Mouse (Mus musculus): ENCODE data around the gene Psmd1. TPM values are rescaled to one million over a fixed set of nuclear protein-coding genes. Genes with fewer than 3 reads are reported as not detected.

Psmd1 gene
- total RNA-seq, 2 experiments from 2014 or later: 52.3 to 69.2 TPM

DNA sequence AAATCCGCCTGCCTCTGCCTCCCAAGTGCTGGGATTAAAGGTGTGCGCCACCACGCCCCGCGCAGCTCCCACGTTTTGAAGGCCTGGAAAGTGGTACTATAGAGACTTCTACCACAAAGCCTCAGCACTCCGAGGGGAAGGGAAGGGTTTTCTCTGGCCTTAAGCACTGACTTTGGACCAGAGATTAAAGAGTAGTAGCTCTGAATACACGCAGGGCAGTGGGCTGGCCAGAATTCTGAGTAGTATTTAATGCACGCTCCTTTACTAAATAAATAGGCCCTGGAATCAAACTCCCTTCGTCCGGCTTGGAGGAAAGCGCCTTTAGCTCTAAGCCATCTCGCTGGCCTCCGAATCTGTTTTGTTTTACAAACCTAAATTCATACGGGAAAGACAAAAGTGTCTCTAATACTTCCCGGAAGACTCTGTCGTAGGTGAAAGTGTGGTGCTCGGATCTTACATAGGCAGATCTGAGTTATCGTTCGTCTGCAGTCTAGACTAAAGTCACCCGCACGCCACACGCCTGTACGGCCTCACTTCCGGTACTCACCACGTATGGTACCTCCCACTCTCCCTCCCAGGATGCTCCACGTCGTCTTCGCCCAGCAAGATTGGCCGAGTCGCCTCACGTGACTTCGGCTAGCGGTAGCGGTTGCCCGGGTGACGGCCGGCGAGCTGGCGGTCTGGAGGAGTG is 90.1 kb downstream of the Psmd1 start, which contains the start of gene Armc9:
Gene Armc9, plus strand, starts transcription at position 648 of the 691 bp plus-strand sequence.
- ATAC-seq (replicated peaks; ENCODE audit: low FRiP score, poor library complexity, severe bottlenecking): peak; percentile 98

GRCm38 (mm10) chr1:86154824-86155164 is 90.6 kb downstream of the Psmd1 start:
- no peak for ATAC-seq (replicated peaks; ENCODE audit: low FRiP score, poor library complexity, severe bottlenecking)

- ATAC-seq (replicated peaks; ENCODE audit: low FRiP score, poor library complexity, severe bottlenecking): no peak
Observed at GRCm38 (mm10) chr1:86156075-86156474, 91.9 kb downstream of the Psmd1 start.

DNA sequence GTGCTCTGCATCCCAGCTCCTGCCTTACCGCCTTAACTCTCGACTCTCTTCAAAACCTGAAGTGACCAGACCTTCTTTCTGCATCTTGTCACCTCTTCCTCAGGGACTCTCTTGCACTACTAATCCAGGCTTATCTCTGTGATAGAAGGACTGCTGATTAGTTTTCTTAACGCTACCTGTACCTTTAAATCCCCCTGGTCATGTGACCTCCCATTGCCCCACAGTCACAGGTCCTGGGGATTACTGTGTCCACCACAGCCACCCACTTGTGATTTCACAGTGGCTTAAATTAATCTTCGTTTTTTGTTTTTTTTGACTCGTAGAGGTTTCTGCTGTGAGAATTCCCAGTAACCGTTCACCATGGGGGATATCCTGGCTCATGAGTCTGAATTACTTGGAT is 92.4 kb downstream of the Psmd1 start:
- ATAC-seq (replicated peaks; ENCODE audit: low FRiP score, poor library complexity, severe bottlenecking): no peak

DNA sequence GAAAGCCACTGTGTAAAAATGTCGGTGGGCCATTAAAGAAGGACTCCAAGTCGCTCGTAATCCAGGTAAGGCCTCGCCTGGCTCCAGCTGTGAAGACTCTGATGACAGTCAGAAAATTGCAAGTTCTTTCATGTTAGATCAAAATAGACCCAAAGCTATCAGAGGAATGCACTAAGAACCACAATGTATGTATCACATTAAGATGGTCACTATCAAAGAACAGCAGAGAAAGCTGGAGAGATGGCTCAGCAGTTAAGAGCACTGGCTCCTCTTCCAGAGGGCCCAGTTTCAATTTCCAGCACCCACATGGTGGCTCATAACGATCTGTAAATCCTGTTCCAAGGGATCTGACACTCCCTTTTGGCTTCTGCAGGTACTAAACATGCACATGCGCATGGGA is 95.9 kb downstream of the Psmd1 start:
- 0 out of 2 replicates have a peak, but pooled peaks have one; percentile 26 for ATAC-seq (replicated peaks; ENCODE audit: low FRiP score, poor library complexity, severe bottlenecking)

DNA sequence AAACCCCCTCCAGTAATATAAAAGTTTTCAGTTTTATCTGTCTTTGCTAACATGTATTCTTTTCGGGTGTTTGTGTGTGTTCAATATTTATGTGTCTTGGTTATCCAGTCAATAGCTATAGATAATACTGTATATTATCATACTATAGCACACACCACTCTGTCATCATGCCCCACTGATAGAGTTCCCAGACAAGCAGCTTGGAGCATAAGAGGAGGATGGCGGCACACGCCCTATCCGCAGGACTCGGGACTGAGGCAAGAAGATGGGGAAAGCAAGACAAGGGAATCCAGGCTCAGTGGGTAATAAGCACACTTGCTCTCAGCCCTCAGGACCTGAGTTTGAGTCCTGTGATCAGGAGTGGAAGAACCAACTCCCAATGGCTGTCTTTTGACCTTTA is 96.3 kb downstream of the Psmd1 start:
- ATAC-seq (replicated peaks; ENCODE audit: low FRiP score, poor library complexity, severe bottlenecking): peak; percentile 81

DNA sequence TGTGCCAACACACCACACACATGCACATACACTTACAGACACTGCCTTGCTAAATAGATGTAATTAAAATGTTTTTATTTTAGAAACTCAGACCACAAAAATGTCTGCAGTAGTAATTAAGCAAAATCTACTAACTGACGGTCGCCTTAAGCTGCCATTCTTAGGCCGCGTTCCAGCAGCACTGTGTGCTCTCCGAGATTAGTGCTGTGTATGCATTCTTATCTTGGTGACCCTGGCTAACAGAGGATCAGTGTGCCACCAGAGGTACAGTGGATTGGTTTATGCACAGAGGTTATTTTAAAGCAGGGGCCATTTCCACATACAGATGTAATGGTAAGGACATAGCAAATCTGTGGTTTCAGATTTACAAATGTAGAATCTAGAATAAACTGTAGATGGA is 96.9 kb downstream of the Psmd1 start:
- ATAC-seq (replicated peaks; ENCODE audit: low FRiP score, poor library complexity, severe bottlenecking): peak; percentile 91

- ATAC-seq (replicated peaks; ENCODE audit: low FRiP score, poor library complexity, severe bottlenecking): no peak
Observed at GRCm38 (mm10) chr1:86174602-86175001, 110.4 kb downstream of the Psmd1 start.

GRCm38 (mm10) chr1:86176066-86176465 is 111.9 kb downstream of the Psmd1 start:
- no peak for ATAC-seq (replicated peaks; ENCODE audit: low FRiP score, poor library complexity, severe bottlenecking)

GRCm38 (mm10) chr1:86178462-86179253 is 114.5 kb downstream of the Psmd1 start:
- ATAC-seq (replicated peaks; ENCODE audit: low FRiP score, poor library complexity, severe bottlenecking): peak; percentile 89

- 0 out of 2 replicates have a peak, but pooled peaks have one; percentile 33 for ATAC-seq (replicated peaks; ENCODE audit: low FRiP score, poor library complexity, severe bottlenecking)
Observed at GRCm38 (mm10) chr1:86182004-86182709, 118.0 kb downstream of the Psmd1 start.

DNA sequence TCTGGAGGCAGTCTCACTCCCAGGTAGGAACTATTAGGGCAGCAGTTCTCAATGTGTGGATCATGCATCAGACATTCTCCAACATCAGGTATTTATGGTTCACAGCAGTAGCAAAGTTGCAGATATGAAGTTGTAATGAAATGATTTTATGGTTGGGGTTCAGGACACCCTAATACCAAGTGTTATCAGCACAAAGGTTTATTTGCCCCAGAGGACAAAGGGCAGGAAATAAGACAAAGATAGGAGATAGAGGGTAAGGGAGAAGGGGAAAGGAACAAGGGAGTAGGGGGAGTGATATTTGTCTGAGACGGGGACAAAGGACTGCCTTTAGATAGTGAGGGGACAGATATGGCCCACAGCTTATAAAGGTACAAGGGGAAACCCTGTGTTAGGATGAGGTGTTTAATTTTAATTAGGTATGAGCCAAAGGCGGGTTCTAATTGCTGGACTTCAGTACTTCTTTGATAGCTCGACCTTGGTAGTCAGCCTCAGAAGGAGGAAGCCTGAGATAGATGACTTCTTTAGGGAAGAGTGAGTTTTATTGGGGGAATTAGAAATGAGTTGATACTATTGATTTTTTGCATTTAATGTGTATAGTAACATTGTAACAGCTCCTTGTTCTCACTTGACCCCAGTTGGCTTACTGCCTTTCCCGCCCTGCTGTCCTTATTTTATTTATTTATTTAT is 119.5 kb downstream of the Psmd1 start:
- no peak for ATAC-seq (replicated peaks; ENCODE audit: low FRiP score, poor library complexity, severe bottlenecking)

DNA sequence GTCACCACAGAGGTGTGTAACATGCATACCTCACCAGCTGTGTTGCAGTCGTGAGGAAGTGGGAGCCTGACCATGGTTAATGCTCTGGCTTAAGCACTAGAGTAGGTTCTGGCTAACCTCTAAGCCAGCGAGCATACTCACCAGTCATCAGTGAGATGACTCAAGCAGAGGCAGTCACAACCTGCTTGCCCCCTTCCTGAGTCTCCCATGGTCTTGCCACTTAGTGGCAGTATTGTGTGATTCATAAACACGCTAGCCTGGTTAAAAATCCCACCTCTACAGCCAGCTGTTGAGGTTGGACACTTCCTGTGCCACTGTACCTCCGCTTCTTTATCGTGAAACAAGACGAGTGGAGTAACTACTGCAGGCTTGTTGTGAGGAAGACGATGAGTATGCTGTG is 122.6 kb downstream of the Psmd1 start:
- ATAC-seq (replicated peaks; ENCODE audit: low FRiP score, poor library complexity, severe bottlenecking): no peak

GRCm38 (mm10) chr1:86187856-86188255 is 123.7 kb downstream of the Psmd1 start:
- ATAC-seq (replicated peaks; ENCODE audit: low FRiP score, poor library complexity, severe bottlenecking): no peak

DNA sequence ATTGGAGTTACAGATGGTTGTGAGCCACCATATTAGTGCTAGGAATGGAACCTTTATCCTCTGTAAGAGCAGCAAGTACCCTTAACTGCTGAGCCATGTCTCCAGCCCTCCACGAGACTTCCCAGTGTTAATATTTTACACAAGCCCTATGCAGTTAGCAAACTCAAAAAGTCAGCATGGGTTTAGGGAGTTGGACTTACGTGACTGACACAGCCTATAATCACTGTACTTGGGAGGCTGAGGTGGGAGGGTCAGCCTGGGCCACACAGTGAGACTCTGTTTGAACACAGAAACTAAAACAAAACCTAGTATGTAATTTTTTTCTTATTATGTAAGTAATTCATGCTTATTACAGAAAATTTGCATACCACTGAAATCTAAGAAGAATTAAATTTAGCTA is 124.1 kb downstream of the Psmd1 start:
- ATAC-seq (replicated peaks; ENCODE audit: low FRiP score, poor library complexity, severe bottlenecking): no peak

Other genes with a start within 250 kb of the Psmd1 start
- 4.8 and 7.7 TPM in 2 replicates for gene Itm2c, start 170.1 kb upstream of the Psmd1 start, total RNA-seq (2015; ENCODE audit: low replicate concordance)
- 11.0 and 15.6 TPM in 2 replicates for gene Itm2c, start 170.1 kb upstream of the Psmd1 start, total RNA-seq (2017; ENCODE audit: low replicate concordance)
- gene 4933407L21Rik, start 135.9 kb upstream of the Psmd1 start, total RNA-seq (2015; ENCODE audit: low replicate concordance): not detected in 2 replicates
- not detected in 2 replicates for gene 4933407L21Rik, start 135.9 kb upstream of the Psmd1 start, total RNA-seq (2017; ENCODE audit: low replicate concordance)
- not detected in 2 replicates for gene Gpr55, start 103.4 kb upstream of the Psmd1 start, total RNA-seq (2015; ENCODE audit: low replicate concordance)
- 0.34 TPM in 1 of 2 replicates, not detected in the other for gene Gpr55, start 103.4 kb upstream of the Psmd1 start, total RNA-seq (2017; ENCODE audit: low replicate concordance)
- not detected in 2 replicates for gene Spata3, start 47.6 kb upstream of the Psmd1 start, total RNA-seq (2015; ENCODE audit: low replicate concordance)
- not detected in 2 replicates for gene Spata3, start 47.6 kb upstream of the Psmd1 start, total RNA-seq (2017; ENCODE audit: low replicate concordance)
- gene 2810459M11Rik, start 18.5 kb upstream of the Psmd1 start, total RNA-seq (2015; ENCODE audit: low replicate concordance): not detected in 2 replicates
- not detected in 2 replicates for gene 2810459M11Rik, start 18.5 kb upstream of the Psmd1 start, total RNA-seq (2017; ENCODE audit: low replicate concordance)
- gene Htr2b, start 47.6 kb downstream of the Psmd1 start, total RNA-seq (2015; ENCODE audit: low replicate concordance): not detected in 2 replicates
- 0.42 TPM in 1 of 2 replicates, not detected in the other for gene Htr2b, start 47.6 kb downstream of the Psmd1 start, total RNA-seq (2017; ENCODE audit: low replicate concordance)
- gene Gm21972, start 69.2 kb downstream of the Psmd1 start, total RNA-seq (2015; ENCODE audit: low replicate concordance): 1.5 and 9.6 TPM in 2 replicates
- 3.2 and 15.2 TPM in 2 replicates for gene Gm21972, start 69.2 kb downstream of the Psmd1 start, total RNA-seq (2017; ENCODE audit: low replicate concordance)
- 2.5 and 7.7 TPM in 2 replicates for gene Armc9, start 90.4 kb downstream of the Psmd1 start, total RNA-seq (2015; ENCODE audit: low replicate concordance)
- gene Armc9, start 90.4 kb downstream of the Psmd1 start, total RNA-seq (2017; ENCODE audit: low replicate concordance): 3.0 and 7.4 TPM in 2 replicates
- 1.3 TPM in 1 of 2 replicates, not detected in the other for gene B3gnt7, start 238.4 kb downstream of the Psmd1 start, total RNA-seq (2015; ENCODE audit: low replicate concordance)
- not detected in 2 replicates for gene B3gnt7, start 238.4 kb downstream of the Psmd1 start, total RNA-seq (2017; ENCODE audit: low replicate concordance)

All from erythroblast, adult 5-6 weeks (primary cell).